Mouse (Mus musculus): ENCODE results near the gene Msh3. TPM values are rescaled to one million over a fixed set of nuclear protein-coding genes. Genes with fewer than 3 reads are reported as not detected.

Gene Msh3
- polyA plus RNA-seq, 1 experiment from 2014 or later = 43.8 TPM

- no peak for ATAC-seq (replicated peaks; ENCODE audit: low FRiP score)
- Histone ChIP-seq H3K27me3 (ENCODE audit: control insufficient read depth, insufficient read depth, low read length) (no peaks in the 10 kb centered on the region), H3K36me3 (ENCODE audit: control insufficient read depth, insufficient read depth, low read length) (no peaks in the 10 kb centered on the region; the same call in 1 of the 2 replicates), H3K4me3 (ENCODE audit: low read depth, low read length) (no peak overlapping the region), H3K9ac (ENCODE audit: low read length) (no peak overlapping the region), H3K4me2 (ENCODE audit: low read depth, low read length, severe bottlenecking) (no peak overlapping the region), H3K27ac (ENCODE audit: low read depth, low read length) (no peak overlapping the region), H3K9me3 (ENCODE audit: control insufficient read depth, low read length) (no peaks in the 10 kb centered on the region), H3K4me1 (replicated peaks; ENCODE audit: control insufficient read depth, insufficient read depth, low read length) (no peaks in the 10 kb centered on the region)
- 87% methylated on average over 3 of the region's 3 CpGs for WGBS
- no peak for DNase-seq (ENCODE audit: low spot score)
Observed at GRCm38 (mm10) chr13:92339787-92340186, 15.0 kb downstream of the Msh3 start.

DNA sequence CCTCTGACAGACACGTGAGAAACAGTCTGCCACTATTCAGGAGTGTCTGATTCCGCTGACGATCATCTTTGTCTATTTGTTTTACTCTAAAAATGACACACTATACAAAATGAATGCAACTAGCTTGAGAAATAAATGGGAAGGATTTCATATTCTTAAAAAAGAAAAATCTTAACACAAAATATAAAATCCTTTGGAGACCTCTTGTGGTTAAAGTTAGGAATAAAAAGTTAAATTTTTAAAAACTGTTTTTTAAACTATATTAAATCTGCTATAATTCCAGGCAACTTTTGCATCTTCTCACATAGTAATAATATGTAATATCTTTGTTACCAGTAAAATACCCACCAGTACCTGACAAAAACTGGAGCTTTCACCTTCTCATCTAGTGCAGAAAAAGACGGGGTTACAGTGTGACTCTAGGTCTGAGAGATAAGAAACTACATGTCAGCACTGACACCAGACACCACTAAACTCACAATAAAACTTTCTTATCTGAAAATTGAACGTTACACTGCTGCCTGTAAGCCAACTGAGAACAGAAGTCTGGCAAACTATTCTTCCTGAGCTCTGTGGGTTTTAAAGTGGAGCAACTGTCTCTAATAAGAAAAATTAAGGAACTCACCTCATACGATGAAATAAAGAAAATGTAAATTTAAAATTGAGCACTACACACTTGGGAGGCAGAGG lies 16.9 kb downstream of the Msh3 start:
- ATAC-seq (replicated peaks; ENCODE audit: low FRiP score) = no peak
- Histone ChIP-seq H3K9ac (ENCODE audit: low read length) (no peak overlapping the region), H3K27me3 (ENCODE audit: control insufficient read depth, insufficient read depth, low read length) (no peaks in the 10 kb centered on the region), H3K4me3 (ENCODE audit: low read depth, low read length) (no peak overlapping the region), H3K4me2 (ENCODE audit: low read depth, low read length, severe bottlenecking) (no peak overlapping the region), H3K4me1 (replicated peaks; ENCODE audit: control insufficient read depth, insufficient read depth, low read length) (no peaks in the 10 kb centered on the region), H3K27ac (ENCODE audit: low read depth, low read length) (no peak overlapping the region), H3K36me3 (ENCODE audit: control insufficient read depth, insufficient read depth, low read length) (no peaks in the 10 kb centered on the region; the same call in 1 of the 2 replicates), H3K9me3 (ENCODE audit: control insufficient read depth, low read length) (no peaks in the 10 kb centered on the region)
- no peak for DNase-seq (ENCODE audit: low spot score)
- WGBS = 90% methylated on average over 6 of the region's 6 CpGs

DNA sequence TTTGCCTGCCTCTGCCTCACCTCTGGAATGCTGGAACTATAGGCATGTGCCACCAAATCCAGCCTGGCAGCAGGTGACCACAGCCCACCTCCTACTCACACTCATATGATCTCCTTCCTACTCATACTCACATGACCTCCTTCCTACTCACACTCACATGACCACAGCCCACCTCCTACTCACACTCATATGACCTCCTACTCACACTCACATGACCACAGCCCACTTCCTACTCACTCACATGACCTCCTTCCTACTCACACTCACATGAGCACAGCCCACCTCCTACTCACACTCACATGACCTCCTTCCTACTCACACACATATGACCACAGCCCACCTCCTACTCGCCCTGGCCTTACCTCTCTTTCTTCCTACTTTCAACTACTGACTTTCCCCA lies 17.9 kb downstream of the Msh3 start:
- Histone ChIP-seq H3K36me3 (ENCODE audit: control insufficient read depth, insufficient read depth, low read length) (no peaks in the 10 kb centered on the region), H3K9me3 (ENCODE audit: control insufficient read depth, low read length) (no peaks in the 10 kb centered on the region), H3K27ac (ENCODE audit: low read depth, low read length) (no peak overlapping the region), H3K4me2 (ENCODE audit: low read depth, low read length, severe bottlenecking) (no peak overlapping the region), H3K4me3 (ENCODE audit: low read depth, low read length) (no peak overlapping the region), H3K4me1 (replicated peaks; ENCODE audit: control insufficient read depth, insufficient read depth, low read length) (no peaks in the 10 kb centered on the region), H3K9ac (ENCODE audit: low read length) (no peak overlapping the region), H3K27me3 (ENCODE audit: control insufficient read depth, insufficient read depth, low read length) (no peaks in the 10 kb centered on the region)
- 85% methylated on average over 1 of the region's 1 CpGs for WGBS
- ATAC-seq (replicated peaks; ENCODE audit: low FRiP score) (no peak), DNase-seq (ENCODE audit: low spot score) (no peak)

- H3K27me3 ChIP-seq (ENCODE audit: control insufficient read depth, insufficient read depth, low read length) = no peaks in the 10 kb centered on the region
- H3K9ac ChIP-seq (ENCODE audit: low read length) = no peak overlapping the region
- H3K27ac ChIP-seq (ENCODE audit: low read depth, low read length) = no peak overlapping the region
- H3K4me2 ChIP-seq (ENCODE audit: low read depth, low read length, severe bottlenecking) = no peak overlapping the region
- DNase-seq (ENCODE audit: low spot score) (no peak), ATAC-seq (replicated peaks; ENCODE audit: low FRiP score) (no peak)
- no peaks in the 10 kb centered on the region for H3K4me1 ChIP-seq (replicated peaks; ENCODE audit: control insufficient read depth, insufficient read depth, low read length)
- H3K9me3 ChIP-seq (ENCODE audit: control insufficient read depth, low read length) = no peaks in the 10 kb centered on the region
- H3K4me3 ChIP-seq (ENCODE audit: low read depth, low read length) = no peak overlapping the region
- WGBS = 86% methylated on average over 15 of the region's 15 CpGs
- no peaks in the 10 kb centered on the region for H3K36me3 ChIP-seq (ENCODE audit: control insufficient read depth, insufficient read depth, low read length)
Observed at GRCm38 (mm10) chr13:92332103-92332879, 22.5 kb downstream of the Msh3 start.

DNA sequence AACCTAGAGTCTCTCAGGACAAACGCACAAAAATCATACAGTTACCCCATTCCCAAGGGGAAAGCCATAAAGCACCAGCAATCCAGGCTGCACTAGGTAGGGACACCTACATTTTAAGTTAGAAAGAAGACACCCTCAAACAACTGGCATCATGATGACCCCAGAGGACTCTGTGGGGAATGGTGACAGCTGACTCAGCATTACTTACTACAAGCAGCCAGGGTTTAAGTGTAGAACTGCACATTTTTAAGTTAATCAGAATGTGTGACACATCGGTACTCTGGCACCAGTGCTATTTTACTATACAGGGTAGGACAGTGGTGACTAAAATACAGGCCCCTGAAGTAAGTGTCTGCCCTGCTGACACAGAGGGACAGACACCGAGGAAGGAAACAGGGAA lies 24.2 kb downstream of the Msh3 start:
- WGBS = 96% methylated on average over 3 of the region's 3 CpGs
- DNase-seq (ENCODE audit: low spot score) = no peak
- Histone ChIP-seq H3K27ac (ENCODE audit: low read depth, low read length) (no peak overlapping the region), H3K27me3 (ENCODE audit: control insufficient read depth, insufficient read depth, low read length) (no peaks in the 10 kb centered on the region), H3K9ac (ENCODE audit: low read length) (no peak overlapping the region), H3K9me3 (ENCODE audit: control insufficient read depth, low read length) (no peaks in the 10 kb centered on the region), H3K4me2 (ENCODE audit: low read depth, low read length, severe bottlenecking) (no peak overlapping the region), H3K4me1 (replicated peaks; ENCODE audit: control insufficient read depth, insufficient read depth, low read length) (no peaks in the 10 kb centered on the region), H3K4me3 (ENCODE audit: low read depth, low read length) (no peak overlapping the region), H3K36me3 (ENCODE audit: control insufficient read depth, insufficient read depth, low read length) (no peaks in the 10 kb centered on the region)
- ATAC-seq (replicated peaks; ENCODE audit: low FRiP score) = no peak

DNA sequence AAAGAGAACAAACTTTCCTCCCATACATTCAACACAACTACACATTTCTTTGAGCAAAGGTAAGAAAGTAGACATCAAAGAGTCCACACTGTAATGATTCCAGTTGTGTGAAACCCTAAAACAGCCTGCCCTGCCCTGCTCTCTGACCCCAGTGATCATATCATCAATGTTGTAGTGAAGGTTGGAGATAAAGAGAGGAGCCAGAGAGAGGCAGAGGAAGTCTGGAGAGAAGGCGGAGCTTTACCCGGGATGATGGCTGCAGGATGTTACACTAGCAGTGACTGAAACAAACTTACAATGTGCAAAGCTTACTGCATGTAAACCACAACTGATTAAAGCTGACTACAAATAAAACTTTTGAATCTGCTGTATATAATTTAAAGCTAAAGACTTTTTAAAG lies 26.8 kb downstream of the Msh3 start:
- no peak overlapping the region for H3K4me3 ChIP-seq (ENCODE audit: low read depth, low read length)
- no peaks in the 10 kb centered on the region for H3K9me3 ChIP-seq (ENCODE audit: control insufficient read depth, low read length)
- no peak overlapping the region for H3K27ac ChIP-seq (ENCODE audit: low read depth, low read length)
- no peaks in the 10 kb centered on the region for H3K27me3 ChIP-seq (ENCODE audit: control insufficient read depth, insufficient read depth, low read length)
- no peak for ATAC-seq (replicated peaks; ENCODE audit: low FRiP score)
- no peak overlapping the region for H3K4me2 ChIP-seq (ENCODE audit: low read depth, low read length, severe bottlenecking)
- no peaks in the 10 kb centered on the region for H3K36me3 ChIP-seq (ENCODE audit: control insufficient read depth, insufficient read depth, low read length)
- H3K9ac ChIP-seq (ENCODE audit: low read length) = no peak overlapping the region
- no peaks in the 10 kb centered on the region for H3K4me1 ChIP-seq (replicated peaks; ENCODE audit: control insufficient read depth, insufficient read depth, low read length)
- DNase-seq (ENCODE audit: low spot score) = no peak
- WGBS = 100% methylated on average over 2 of the region's 2 CpGs

GRCm38 (mm10) chr13:92326030-92326429 lies 28.8 kb downstream of the Msh3 start:
- WGBS = 85% methylated on average over 5 of the region's 5 CpGs
- H3K27me3 ChIP-seq (ENCODE audit: control insufficient read depth, insufficient read depth, low read length) = no peaks in the 10 kb centered on the region
- H3K9ac ChIP-seq (ENCODE audit: low read length) = no peak overlapping the region
- H3K4me3 ChIP-seq (ENCODE audit: low read depth, low read length) = no peak overlapping the region
- no peak overlapping the region for H3K4me2 ChIP-seq (ENCODE audit: low read depth, low read length, severe bottlenecking)
- no peaks in the 10 kb centered on the region for H3K4me1 ChIP-seq (replicated peaks; ENCODE audit: control insufficient read depth, insufficient read depth, low read length)
- H3K9me3 ChIP-seq (ENCODE audit: control insufficient read depth, low read length) = no peaks in the 10 kb centered on the region
- no peaks in the 10 kb centered on the region for H3K36me3 ChIP-seq (ENCODE audit: control insufficient read depth, insufficient read depth, low read length)
- ATAC-seq (replicated peaks; ENCODE audit: low FRiP score) (no peak), DNase-seq (ENCODE audit: low spot score) (no peak)
- H3K27ac ChIP-seq (ENCODE audit: low read depth, low read length) = no peak overlapping the region

DNA sequence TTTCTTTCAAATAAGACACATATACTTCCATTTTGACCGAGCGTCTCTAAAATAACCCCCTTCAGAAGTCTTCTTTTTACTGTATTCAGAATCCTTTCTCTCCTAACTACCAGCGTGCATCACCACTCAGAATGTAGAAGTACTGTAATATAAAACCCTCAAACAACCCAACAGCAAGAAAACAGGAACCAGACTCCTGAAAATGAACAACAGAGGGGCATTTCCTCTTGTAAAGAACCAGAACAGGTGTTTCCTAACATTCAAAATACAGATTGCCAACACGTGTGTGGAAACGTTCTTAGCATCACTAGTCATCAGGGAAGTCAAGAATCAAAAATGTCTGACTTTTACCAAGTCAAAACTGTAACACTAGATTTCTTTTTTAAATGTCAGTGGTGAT lies 34.0 kb downstream of the Msh3 start:
- no peak overlapping the region for H3K27ac ChIP-seq (ENCODE audit: low read depth, low read length)
- no peaks in the 10 kb centered on the region for H3K4me1 ChIP-seq (replicated peaks; ENCODE audit: control insufficient read depth, insufficient read depth, low read length)
- H3K9me3 ChIP-seq (ENCODE audit: control insufficient read depth, low read length) = no peaks in the 10 kb centered on the region
- H3K4me3 ChIP-seq (ENCODE audit: low read depth, low read length) = no peak overlapping the region
- 91% methylated on average over 5 of the region's 5 CpGs for WGBS
- ATAC-seq (replicated peaks; ENCODE audit: low FRiP score) (no peak), DNase-seq (ENCODE audit: low spot score) (no peak)
- H3K27me3 ChIP-seq (ENCODE audit: control insufficient read depth, insufficient read depth, low read length) = no peaks in the 10 kb centered on the region
- H3K36me3 ChIP-seq (ENCODE audit: control insufficient read depth, insufficient read depth, low read length) = no peaks in the 10 kb centered on the region
- H3K4me2 ChIP-seq (ENCODE audit: low read depth, low read length, severe bottlenecking) = no peak overlapping the region
- H3K9ac ChIP-seq (ENCODE audit: low read length) = no peak overlapping the region

GRCm38 (mm10) chr13:92314613-92315012 lies 40.2 kb downstream of the Msh3 start:
- 90% methylated on average over 5 of the region's 5 CpGs for WGBS
- Histone ChIP-seq H3K36me3 (ENCODE audit: control insufficient read depth, insufficient read depth, low read length) (no peaks in the 10 kb centered on the region), H3K9ac (ENCODE audit: low read length) (no peak overlapping the region), H3K27me3 (ENCODE audit: control insufficient read depth, insufficient read depth, low read length) (no peaks in the 10 kb centered on the region), H3K4me2 (ENCODE audit: low read depth, low read length, severe bottlenecking) (no peak overlapping the region), H3K9me3 (ENCODE audit: control insufficient read depth, low read length) (no peaks in the 10 kb centered on the region), H3K4me1 (replicated peaks; ENCODE audit: control insufficient read depth, insufficient read depth, low read length) (no peaks in the 10 kb centered on the region), H3K4me3 (ENCODE audit: low read depth, low read length) (no peak overlapping the region), H3K27ac (ENCODE audit: low read depth, low read length) (no peak overlapping the region)
- ATAC-seq (replicated peaks; ENCODE audit: low FRiP score) (no peak), DNase-seq (ENCODE audit: low spot score) (no peak)
